Mouse (Mus musculus) thymus, postnatal 4 days (tissue): Measurements from ENCODE around the gene Hspbp1.

Source experiments
- DNase-seq: peaks from one replicate; pipeline ENCODE4 v3.0.0; 2021

Hspbp1 gene

DNA sequence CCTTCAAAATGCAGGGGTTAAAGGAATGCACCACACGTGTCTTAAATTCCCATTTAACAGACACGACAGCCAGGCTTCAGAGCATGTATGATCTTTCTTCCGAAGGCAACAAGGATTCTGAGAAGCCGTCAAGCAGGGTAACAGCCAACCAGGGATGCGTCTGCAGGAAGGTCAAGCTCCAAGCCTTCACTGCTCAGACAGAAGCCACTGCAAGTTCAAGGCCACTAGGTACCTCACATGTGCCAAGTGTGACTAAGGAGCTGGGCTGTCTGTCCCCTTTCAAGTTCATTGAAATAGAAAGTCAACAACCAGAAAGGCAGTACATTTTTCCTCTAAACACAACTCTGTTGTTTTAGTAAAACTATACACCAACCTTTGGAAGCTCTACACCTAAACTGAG is 18.0 kb downstream of the Hspbp1 start:
- DNase-seq, result no peak

DNA sequence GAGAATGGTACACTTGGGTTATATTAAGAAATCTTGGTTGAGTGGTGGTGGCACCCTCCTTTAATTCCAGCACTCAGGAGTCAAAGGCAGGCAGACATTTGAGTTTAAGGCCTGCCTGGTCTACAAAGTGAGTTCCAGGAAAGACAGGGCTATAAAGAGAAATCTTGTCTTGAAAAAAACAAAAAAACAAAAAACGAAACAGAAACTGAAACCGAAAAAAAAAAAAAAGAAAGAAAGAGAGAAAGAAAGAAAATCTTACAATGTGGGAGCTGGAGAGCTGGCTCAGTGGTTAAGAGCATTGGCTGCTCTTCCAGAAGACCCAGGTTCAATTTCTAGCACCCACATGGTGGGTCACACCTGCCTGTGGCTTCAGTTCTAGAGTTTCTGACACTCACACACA is 21.1 kb downstream of the Hspbp1 start:
- DNase-seq, result no peak

DNA sequence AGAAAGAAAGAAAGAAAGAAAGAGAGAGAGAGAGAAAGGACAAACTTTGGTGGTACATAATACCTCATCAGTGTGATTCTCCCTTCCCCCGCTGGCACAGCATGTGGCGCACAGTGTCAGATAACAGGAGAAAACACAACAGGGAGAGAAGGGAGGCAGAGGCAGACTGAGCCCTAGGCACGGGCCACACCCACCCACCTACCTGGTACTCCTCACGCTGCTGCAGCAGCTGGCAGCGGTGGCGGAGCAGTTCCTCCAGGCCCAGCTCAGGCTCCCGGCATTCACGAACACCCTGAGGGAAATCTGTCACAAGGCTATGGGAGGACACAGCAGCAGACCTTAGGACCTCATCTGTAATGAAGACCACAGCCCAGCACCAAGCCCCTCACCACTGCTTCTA is 21.7 kb downstream of the Hspbp1 start:
- DNase-seq, result no peak

DNA sequence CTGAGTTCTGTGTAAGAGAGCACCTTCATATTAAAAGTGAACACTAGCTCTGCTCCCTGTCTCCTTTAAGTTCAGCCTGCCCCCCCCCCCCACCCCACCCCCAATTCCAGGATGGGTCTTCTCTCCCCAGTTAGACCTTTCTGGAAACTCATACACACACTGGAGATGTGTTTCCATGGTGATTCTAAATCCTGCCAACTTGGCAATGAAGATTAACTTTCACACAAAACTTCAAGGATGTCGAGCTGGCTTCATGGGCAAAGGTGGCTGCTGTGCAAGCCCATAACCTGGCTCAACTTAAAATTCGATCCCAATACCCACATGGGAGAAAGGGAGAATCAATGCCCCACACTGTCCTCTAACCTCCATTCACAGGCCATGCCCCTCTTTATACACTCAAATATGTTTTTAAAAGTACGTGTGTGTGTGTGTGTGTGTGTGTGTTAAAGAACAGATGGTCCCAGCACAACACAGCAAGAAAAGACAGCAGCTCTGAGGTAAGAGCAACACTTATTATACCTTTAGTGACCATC is 24.9 kb downstream of the Hspbp1 start:
- DNase-seq, result no peak

DNA sequence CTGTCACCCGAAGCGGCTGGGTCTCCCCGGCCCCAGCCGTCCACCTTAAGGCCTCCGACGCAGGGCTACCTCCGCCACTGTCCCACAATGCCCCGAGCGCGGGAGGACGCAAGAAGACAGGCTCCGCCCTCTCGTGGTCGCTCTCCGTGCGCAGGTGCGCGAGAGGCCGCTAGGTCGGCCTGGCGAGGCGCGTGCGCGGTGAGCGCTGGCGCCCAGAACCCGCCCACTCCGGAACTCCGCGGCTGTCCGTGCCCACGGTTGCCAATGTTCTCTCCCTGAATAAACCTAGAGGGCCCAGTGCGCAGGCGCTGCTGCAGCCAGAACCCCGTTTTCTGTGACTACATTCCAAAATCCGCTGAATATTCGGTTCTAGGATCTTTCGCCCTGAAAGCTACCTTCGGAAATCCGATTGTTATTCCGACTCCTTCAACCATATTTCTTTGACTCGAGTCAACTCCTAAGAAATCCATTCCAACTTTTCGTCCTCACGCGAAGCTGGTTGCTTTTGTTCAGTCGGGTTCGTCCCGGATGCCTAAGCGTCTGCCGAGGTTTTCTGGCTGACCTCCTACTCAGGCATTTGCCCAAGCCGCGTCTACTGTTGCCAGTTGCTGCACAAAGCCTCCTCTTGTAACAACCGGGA is 25.8 kb downstream of the Hspbp1 start, which contains the start of gene Ppp6r1:
Ppp6r1 (minus strand) TSS at position 108 of the 640 bp plus-strand sequence.
- peak; percentile 97 for DNase-seq

DNA sequence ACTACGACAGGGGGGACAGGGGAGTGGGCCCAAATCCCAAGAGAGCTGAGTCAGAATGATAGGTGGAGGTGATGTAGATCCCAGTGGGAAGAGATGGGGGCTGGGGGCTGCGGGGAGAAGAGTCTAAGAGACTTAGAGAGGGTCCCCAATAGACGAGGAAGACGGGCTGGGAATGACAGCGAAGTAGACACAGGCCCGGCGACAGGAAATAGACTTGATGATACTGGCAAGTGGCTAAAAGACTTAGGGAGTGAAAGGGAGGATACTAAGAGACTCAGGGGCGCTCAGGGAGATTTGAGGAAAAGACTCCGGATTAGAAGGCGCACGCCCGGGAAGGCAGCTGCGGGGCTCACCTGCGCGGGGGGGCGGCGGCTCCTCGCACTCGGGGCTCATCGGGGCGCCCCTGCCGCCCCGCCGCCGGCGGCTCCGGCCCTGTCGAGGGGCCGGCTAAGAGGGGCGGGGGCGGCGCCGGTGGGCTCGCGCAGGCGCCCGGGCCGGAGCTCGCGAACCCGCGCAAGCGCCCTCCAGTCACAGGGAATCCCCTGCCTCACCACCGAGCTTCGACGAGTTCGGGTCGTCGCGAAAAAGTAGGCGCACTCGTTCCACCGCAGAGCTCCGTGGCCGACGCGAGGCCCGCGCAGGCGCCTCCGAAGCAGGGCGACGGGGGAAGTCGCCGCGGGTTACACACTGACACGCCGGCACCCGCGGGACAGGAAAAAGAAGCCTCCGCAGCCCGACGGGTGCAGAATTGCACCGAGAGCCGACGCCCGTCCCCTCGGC is 26.6 kb downstream of the Hspbp1 start:
- no peak for DNase-seq

DNA sequence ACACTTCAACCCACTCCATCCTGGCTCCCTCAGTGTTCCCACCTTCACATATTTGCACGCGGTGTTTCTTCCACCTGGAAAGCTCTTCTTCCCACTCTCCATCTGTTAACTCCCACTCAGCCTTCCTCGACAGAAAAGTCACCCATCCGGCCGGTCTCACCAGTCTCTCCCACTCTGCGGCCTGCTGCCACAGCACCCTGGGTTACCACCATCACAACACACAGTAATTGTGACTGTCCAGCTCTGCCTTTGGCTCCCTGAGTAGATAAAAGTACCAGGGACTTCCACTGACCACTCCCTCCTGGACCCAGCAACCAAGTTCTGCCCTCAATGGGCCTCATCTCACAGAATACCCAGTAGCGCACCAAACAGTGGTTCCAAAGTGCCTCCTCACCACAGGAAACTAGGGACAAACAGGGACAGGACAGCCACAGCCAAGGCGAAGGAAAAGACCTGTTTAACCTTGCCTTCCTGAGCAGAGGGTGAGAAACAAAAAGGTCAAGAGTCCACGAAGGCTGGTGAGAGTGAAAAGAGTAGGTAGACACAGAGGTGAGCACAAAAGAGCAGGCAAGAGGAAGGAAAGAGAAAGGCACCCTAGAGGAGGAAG is 27.2 kb downstream of the Hspbp1 start:
- DNase-seq, result no peak

DNA sequence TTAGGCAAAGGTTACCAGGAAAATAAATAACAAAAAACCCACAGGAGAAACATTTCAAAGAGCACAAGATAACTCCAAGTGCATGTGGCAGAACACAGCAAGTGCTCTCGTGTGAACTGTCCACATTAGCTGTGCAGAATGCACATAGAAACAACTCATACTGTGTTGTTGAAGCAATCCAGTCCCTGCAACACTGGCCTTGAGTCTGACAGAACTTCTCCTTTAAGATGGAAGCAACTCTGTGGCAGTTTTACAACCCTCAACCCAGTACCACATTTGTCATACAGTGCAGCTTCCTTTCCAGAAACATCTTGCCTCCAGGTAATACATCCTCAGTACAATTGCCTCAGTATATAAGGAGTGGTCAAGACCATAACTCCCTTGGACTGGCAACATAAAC is 28.1 kb downstream of the Hspbp1 start:
- no peak for DNase-seq

DNA sequence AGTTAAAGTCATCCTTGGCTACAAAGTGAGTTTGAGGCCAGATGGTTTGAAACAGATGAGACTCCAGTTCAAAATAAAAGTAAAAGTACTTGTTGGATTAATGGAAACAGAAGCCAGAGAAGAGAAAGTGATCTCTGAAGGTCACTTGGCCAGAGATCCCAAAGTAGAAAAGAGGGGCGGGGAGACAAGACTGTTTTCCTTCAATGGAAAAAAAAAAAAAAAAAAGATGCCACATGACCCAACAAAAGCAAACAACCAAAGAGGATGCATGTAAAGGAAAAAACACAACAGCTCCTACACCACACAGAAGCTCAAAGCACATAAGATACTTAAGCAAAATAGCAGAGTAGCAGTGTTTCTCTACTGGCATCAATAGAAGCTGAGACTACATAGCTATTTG is 29.0 kb downstream of the Hspbp1 start:
- DNase-seq, result no peak

DNA sequence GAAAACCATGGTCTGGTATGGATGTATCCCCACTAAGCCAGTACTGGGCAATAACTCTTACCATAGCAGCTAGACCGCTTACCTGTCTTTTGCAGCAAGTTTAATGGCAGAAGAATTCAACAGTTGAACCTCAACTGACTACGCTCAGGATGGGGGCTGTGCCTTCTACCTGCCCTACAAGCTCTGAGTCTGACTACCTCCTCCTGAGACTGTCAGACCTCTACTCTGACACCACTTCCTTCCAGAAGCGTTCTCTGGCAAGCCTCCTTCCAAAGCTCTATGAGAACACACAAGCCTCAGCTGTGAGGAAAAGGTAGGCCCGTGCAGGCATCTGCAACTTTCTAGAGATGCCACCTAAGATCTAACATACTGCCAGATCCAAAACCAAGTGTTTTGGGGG is 29.5 kb downstream of the Hspbp1 start:
- DNase-seq, result peak; percentile 53

DNA sequence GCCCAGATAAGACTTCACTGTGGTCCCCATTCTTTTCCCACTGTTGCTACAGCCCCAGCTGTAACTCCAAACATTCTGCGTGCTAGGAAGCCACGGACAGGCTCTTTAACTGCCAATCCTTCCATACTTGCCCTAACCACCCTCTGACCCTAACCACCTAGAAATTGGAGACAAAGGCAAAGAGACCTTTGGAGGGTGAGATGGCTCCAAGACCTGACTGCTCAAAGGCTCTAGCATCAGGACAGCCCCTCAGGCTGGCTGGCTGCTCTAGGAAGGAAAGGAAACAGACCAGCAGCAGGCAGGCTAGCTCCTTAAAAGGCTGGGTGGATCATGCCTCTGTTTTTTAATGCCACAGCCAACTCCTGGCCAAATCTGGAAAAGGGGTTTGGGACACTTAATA is 30.6 kb downstream of the Hspbp1 start:
- DNase-seq, result peak; percentile 46

DNA sequence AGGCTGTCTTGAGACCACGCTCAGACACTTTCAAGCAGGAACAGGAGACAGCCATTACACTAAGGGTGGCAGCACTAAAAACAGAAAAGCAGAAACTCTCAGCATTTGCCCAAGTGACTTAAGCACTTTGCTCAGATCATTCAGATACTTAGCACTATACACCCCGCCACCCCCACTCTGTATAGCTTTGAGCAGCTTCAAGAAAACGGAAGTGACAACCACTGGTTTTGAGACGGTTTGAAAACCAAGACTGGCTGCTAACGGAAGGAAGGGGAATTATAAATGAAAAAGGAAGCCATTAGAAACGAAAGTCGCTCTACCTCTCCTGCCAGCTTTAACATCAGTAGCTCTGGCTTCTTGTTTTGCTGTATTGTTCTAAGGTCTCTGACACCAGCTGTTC is 31.1 kb downstream of the Hspbp1 start:
- DNase-seq, result peak; percentile 83

DNA sequence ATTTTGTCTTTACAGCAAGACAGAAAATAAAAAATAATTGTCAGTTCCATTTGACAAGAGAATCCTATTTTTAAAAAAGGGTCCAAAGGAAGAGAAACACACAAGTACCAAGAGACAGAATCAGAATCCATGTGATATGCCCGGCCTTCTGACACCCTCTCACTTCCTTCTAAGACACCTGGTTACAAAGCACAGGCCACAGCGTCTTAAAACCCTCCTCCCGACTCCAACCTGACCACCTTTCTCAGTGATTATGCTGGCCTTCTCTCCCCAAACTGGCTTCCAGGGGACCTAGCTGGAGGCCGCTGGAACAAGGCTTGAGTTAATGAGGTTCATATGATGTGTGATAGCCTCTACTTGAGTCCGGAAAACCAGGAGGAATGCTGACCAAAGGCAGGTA is 31.5 kb downstream of the Hspbp1 start:
- DNase-seq, result peak; percentile 46

DNA sequence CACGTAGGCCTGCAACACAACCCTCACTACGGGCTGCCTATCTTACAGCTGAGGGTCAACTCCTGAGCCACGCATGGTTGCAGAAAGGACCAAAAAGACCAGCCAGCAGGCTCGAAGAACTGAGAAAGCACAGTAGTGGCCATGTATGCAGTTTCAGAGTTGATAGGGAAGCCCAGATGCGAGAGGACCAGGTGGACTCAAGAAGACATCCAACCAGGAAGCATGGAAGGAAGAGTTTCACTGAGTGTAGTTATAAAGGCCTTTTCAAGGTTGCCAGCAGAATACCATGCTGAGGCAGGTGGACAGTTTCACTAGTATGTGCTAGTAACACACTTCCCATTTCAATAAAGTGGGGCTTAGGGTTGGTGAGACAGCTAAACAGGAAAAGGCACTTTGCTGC is 32.1 kb downstream of the Hspbp1 start:
- DNase-seq, result peak; percentile 23

DNA sequence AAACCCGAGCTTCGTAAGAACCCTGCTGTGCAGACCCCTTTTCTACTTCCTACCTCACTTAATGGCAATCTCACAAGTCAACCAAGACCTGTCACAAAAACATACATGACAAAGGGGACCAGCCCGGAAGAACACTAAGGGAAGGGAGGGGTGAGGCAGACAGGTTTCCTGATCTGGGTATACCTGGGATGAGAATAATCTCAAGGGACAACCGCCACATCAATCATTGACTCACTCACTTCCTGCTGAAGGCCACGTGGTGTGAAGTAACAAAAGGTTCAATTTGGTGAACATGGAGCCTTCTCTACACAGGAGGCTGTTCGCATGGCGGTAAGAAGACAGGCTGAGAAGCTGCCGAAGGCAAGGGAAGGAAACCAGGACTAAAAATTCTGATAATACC is 33.3 kb downstream of the Hspbp1 start:
- DNase-seq, result peak; percentile 43

DNA sequence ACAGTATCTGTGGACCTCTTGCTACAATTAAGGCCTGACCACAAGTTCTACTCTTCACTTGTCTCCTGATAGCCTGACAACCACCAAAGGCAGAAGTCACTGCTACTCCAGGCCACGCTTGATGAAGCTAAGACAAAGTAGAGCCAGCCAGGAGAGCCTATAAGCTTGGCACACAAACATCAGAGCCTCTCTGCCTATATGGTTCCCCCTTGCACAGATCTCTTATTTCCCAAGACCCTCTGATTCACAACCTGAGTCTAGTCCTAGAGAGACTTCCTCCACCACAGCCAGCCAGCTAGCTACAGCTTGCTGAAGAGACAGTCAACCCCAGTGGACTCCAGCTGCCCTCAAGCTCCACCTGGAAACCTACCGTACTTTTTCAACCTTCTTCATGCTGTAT is 36.9 kb downstream of the Hspbp1 start:
- no peak for DNase-seq

DNA sequence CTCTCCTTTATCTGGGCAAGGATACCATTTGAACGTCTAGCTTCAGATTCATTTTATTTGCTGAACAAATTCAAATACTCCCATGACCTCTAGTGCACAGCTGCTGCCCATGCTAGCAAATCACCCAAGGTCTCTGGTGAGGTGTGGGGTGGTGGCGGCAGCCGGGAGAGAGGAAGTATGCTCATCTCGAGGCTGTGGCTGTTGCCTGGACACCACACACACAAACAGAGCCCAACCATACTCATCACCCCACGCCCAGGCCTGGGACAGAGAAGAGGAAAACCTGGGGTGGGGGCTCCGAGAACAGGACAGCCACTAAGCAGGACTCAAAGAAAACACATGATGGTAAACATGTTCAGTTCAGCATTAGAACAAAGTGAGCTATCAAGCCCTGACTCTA is 37.6 kb downstream of the Hspbp1 start:
- peak; percentile 20 for DNase-seq

DNA sequence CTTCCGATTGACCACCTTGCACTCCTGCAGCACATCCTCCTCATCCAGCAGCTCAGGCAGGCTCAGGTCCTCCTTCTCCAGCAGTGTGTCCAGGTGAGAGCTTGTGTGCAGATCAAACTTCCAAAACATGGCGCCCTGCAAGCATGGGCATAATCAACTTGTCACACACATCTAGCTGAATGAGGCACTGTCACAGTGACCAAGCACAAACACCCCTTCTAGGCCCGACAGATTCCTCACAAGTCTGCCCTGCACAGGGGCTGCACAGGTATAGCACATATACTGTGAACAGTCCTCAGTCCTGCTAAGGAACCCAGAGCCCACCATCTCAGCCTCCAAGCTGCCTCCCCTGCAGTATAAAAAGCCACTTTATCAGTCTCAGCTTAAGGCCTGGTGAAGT is 38.1 kb downstream of the Hspbp1 start:
- peak; percentile 9 for DNase-seq

DNA sequence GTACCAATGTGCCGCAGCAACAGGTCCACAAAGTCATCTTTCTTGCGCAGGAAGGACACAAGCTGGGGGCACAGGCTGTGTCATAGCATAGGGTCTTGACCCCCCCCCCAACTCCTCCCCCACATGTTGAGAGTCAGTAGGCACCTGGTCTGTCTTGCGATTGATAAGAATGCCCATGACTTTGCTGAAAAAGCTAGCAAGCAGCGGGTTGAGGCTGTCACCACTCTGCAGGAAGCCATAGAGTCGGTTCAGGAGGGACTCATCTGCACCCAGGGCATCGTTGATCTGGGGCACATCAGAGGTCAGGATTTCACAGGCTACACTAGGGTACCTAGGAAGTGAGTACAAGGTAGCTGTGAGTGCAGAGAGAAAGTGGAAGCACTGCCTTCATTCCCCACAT is 41.6 kb downstream of the Hspbp1 start:
- DNase-seq, result peak; percentile 4

DNA sequence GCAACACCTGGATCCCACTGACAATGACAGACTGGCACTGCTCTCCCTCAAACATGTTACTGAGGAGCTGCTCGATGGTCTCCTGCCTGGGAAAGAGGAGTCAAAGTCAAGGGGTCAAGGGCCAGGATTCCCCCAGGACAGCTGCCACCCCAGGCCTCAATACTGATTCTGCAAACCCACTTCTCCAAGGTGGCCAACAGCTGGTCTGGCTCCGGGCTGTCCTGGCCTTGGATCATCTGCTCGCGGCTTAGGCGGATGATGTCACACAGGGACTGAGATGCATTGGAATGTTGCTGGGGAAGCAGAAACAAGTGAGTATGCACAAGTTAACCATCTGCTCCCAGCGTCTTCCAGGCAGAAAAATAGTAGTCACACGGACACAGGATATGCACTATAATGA is 42.9 kb downstream of the Hspbp1 start:
- peak; percentile 8 for DNase-seq

DNA sequence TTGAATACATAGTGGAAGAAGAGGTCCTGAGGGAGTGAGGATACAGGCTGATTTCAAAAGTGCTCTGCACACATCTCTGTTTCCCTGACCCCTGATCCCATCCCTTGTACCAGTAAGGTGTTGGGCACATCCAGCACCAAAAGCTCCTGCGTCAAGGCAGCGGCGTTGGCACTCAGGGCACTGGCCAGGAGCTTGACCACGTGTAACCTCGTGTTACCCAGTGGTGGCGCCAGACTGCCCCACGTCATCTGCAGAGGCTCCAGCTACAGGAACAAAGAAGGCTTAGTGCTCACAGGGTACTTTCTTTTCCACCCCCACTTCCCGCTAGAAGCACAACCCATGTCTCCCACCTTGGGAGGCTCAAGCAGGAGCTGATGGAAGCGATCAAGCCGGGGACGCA is 43.7 kb downstream of the Hspbp1 start:
- DNase-seq, result peak; percentile 20

DNA sequence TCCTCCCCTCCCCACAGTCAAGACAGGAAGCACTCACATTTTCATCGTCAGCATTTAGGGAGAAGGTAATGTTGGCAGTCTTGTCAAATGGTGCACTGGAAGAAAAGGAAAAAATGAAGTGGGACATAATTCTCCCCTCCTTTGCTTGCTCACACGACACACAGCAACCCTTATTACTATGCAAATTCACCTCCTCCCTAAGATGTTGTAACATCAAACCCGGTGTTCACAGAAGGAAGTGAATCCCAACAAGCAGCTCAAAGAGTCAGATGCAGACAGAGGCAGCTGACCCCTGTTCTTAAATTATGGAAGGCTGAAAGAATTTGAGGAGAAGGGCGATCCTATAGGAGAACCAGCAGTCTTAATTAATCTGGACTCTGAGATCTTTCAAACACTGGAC is 48.7 kb downstream of the Hspbp1 start:
- DNase-seq, result no peak

DNA sequence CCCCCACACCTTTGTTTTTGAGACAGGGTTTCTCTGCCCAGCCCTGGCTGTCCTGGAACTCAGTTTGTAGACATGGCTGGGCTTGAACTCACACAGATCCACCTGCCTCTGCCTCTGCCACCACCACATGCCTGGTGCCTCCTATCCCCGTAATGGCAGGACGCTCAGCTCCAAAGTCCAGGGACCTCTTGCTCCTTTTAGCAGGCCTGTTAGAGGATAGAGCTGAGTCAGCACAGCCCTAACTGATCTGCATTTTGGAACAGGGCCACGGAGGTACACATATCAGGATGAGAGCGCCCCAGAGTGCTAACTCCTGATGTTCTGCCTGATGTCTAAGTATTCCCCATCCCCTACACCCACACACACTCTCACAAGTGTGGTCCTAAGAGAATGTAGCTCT is 53.8 kb downstream of the Hspbp1 start, which contains the start of gene Tmem86b:
Tmem86b (minus strand) TSS at position 392 of the 400 bp plus-strand sequence.
- no peak for DNase-seq

DNA sequence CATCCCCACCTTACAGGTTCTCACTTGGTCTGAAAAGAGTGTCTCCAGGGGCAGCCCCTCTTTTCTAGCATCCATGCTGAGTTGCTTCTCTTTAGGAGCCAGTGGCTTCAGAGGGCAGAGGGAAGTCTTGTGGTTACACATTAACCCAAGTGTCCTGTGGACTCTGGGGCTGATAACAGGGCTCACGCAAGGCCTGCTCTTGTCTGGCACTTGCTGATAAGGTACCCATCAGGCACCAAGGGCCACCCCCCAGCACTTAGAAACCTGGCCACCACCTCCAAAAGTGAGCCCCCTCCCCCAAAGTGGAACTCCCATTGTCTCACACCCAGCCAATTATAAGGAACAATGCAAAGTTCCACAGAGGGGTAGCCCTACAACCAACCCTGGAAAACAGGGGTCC is 54.7 kb downstream of the Hspbp1 start:
- no peak for DNase-seq
